Mouse (Mus musculus): ENCODE measurements around the gene Ak7.

Ak7 gene

DNA sequence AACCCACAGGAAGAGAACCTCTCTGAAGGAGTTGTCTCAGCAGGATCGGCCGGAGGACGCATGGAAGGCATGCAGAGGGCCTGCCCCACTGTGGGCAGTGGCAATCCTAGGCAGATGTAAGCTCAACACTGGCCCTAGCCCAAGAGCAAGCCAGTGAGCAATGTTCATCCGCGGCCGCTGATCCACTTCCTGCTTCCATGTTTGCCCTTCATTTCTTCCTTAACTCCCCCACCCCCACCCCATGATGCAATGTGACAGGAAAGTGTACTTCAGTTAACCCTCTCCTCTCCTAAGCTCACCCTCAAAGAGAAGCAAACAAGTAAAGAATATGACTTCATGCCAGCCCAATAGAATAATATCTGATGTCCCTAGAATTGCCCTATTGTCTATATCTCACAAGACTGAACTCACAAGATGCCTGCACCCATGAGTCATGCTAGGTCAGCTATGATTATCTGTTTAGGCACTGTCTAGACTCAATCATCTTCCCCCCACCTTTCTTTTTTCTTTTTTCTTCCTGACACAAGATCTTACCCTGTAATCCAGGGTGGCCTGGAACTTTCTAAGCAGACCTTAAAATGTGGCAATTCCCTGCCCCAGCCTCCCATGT lies 25.2 kb downstream of the Ak7 start:
- DNase-seq, result no peak

DNA sequence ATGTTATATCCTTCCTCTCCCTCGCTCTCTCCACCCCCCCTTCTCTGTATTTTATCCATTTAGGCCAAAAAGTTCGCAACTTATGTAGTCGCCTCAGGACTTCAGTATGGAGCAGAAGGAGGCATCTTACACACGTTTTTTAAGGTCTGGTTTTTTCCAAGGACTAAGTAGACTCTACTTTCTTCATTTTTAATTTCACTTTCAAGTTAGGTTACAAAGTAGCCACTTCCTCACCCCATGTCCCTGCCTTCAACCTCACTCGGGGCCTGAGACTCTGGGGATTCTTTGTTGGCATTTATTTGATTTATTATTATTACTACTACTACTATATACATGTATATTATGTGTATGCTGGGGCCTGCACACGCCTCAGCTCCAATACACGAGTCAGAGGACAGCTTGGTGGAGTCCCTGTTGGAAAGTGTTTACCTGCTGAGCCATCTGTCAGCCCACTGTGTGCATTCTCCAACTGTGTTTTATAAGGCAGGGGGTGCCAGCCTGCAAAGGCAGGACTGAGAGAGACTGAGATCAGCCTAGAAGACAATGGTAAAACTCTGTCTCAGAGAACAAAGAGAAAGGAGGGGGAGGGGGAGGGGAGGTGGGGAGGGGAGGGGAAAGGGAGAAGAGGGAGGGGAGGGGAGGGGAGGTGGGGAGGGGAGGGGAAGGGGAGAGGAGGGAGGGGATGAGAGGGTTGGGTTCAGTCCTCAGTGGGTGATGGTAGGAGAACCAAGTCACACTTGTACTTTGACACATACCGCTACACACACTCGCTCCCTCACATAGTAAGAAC lies 27.8 kb downstream of the Ak7 start:
- no peak for DNase-seq

DNA sequence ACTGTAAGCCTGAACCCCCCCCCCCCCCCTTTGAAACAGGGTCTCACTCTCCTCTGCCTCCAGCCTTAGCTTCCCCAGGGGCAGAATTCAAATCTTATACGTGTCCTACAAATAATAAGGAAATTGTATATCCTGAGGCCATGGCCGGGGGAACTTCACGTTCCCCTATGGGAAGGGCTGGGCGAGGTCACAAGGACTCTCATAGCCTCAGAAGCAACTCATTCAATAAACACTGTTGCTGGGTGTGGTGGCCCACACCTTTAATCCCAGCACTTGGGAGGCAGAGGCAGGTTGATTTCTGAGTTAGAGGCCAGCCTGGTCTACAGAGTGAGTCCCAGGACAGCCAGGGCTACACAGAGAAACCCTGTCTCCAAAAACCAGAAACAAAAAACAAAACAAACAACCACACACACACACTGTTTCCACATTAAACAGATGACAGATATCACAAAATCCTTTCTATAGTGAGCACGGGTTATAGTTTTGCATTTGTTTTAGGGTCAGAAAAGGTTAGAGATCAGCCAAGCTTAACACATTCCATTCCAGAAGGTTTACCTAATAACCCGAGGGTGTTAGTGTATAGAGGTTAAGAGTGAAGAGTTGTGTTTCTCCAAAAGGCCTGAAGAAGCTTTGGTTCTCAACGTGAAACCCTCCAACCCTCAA lies 29.6 kb downstream of the Ak7 start:
- no peak for DNase-seq

DNA sequence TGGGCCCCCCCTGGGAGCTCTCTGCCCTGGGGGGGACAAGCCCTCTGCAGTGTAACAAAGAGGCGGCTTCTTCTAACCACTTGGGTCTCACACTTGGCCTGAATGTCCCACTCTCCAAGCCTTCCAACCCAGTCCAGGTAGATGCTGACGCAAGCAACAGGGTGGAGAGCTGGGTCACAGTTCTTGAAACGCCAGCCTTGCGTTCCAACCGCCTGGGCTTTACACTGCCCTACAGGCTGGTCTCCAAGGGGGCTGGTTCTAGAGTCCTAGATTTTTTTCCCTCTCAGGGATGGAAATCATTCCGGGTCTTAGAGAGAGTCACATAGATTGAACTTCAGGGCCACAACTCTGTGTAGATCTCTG lies 30.1 kb downstream of the Ak7 start:
- DNase-seq, result no peak

DNA sequence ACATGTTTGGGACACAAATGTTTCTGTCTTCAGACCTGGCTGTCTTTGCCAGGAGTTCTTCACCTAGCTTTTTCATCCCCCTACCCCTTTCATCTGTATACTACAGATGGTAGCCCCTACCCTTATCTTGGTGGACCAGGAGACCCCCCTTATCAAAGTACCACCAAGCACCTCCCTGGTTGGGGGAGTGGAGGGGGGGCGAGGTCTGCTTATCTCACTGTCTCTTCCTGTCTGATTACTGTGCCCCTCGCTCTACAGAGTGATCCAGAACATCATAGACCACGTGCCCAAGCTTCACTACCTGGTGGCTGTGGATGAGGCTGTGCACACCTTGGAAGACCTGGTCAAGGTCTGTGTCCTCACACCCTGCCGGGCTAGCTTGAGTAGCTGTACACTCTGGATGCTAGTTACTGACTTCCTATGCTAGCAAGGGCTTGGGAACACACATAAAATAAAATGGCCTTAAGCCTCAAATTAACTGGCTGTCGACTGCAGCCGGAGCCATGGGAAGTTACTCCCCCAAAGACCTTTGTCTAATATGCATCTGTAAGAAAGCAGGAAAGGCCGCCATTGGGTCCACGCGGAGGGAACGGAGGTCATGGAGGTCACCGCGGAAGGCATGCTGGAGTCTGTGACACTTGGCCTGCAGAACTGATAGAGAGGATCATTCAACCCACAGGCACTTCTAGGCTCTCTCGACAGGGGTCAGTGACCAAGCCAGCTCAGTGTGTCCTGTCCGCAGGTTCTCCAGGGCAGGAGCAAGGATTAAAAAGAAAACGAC lies 32.7 kb downstream of the Ak7 start:
- no peak for DNase-seq

DNA sequence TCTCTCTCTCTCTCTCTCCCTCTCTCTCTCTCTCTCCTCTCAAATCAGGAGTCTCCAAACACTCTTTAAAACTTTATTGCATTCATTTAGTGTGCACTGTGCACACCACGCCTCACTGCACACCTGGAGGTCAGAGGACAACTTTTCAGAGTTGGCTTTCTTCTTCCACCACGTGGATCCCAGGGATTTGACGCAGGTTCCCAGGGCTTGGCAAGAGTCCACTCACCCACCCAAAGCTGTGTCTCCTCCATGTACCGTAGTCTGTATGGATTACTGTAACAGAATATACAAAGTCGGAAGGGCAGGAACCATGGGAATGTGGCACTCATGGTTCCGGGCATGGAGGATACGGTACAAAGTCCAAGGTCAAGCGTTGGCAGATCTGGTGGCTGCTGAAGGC lies 33.9 kb downstream of the Ak7 start:
- no peak for DNase-seq

DNA sequence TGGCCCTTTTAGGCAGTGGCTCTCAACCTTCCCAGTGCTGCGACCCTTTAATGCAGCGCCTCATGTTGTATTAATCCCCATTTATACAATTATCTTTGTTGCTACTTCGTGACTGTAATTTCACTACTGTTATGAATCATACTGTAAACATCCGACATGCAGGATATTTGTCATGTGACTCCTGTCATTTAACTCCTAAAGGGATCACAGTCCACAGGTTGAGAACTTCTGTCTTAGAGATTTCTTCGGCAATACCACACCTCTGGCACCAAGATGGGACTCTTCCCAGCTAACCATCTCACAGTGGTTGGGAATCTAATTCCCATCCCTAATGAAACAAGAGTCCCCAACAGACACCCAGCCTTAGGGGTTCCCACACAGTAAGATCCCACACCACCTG lies 42.3 kb downstream of the Ak7 start:
- no peak for DNase-seq

DNA sequence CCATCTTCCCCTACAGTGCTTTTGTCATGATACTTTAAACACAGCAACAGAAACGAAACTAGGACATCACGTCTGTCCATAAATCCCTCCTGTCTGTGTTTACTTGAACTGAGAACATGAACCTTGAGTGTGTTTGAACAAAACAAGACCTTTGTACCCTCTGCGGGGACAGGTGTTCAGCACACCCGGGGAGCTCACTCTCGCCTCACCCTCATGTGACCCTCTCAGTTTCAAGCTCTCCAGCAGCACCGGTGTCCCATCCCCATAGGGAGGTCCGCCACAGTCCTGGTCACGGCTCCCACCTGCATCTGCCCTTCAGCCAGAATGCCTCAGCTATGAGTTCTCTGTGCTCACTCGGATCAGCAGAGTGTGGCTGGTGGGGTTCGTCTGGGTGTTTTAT lies 48.0 kb downstream of the Ak7 start:
- no peak for DNase-seq

DNA sequence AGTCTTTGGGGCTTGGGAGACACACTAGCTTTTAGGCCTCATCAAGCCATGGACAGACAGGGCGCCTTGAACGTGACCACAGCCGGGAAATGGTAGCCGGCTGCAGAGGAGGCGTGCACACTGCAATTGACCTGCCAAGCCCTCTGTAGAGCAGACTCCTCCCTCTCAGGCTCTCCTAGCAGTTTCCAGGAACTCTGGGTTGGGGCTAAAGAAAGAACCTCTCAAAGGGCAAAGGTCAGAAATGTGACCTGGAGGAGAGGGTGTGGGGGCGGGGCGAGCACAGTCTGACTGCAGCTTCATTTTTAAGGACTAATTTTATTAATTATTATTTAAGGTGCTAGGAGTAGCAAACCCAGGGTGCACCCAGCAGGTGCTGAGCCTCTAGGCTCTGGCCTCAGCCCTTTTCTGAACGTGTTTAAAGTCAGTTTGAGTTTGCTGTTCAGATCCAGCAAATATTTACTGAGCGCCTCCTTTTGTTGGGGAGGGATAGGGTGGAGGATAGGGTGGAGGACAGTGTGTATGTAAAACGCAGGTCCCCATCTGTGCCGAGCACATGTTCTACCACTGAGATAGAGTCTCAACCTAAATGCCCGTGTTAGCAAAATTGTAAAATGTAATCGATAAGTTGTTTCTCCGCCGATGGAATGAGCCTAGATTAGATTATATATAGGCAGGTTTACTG lies 52.2 kb downstream of the Ak7 start:
- DNase-seq, result no peak

DNA sequence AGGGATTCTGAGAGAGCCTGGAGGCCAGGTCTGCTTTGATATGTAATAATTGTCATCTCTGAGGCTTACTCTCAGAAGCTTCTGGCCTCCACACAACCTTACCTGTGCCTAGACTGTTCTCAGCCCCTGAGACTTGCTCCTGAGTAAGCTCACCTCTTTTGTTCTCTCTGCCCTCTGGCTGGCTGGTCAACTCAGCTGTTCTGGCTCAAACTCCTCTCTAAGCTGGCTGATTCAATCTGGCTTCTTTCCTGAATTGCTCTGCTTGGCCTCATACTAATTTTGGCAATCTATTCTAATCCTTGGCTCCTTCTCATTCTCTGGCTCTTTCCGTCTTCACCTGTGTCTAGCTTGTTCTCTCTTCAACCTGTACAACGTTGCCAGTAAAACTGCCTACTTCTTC lies 53.1 kb downstream of the Ak7 start:
- no peak for DNase-seq

DNA sequence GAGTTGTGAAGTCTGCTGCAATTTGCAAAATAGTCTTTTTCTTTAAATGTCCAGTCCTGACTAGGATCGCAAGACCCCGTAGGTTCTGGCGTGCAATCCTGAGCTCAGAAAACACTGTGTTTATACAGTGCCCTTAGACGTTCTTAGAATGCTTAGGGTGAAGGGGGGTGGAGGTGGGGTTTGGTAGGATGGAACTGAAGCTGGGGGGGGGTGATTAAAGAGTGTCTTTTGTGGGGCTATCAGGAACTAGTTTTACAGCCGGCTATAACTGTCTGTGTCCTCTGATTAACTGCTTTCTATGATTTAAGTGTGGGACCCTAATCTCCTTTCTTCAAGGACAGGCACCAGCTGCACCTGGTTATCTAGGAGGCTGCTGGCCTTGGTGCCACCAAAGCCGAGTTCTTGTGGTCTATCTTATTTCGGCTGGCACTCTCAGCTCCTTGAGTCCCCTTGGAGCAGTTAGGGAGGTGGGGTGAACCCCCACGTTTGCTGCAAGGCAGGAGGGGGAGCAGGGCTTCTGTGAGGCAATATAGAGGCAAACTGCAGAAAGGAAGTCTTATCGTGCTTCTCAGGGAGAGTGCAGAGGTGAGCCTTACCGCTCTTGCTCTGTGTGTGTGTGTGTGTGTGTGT lies 54.2 kb downstream of the Ak7 start:
- DNase-seq, result no peak

DNA sequence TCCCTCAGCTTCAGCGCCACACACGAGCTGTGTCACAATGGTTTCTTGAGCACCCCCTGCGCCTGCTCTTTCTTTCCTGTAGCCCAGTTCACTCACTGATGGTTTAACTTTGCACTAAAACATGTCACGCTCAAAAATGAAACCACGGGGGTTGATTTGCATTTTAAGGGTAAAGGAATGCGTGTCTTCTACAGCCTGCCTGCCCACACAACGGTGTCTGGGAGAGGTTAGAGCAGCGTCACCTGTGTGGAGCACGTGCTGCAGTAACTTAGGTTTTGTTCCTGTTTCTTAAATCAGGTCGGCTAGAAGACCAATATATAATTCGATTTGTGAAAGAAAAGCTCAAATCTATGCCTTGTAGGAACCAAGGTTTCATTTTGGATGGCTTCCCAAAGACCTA lies 55.4 kb downstream of the Ak7 start:
- no peak for DNase-seq

DNA sequence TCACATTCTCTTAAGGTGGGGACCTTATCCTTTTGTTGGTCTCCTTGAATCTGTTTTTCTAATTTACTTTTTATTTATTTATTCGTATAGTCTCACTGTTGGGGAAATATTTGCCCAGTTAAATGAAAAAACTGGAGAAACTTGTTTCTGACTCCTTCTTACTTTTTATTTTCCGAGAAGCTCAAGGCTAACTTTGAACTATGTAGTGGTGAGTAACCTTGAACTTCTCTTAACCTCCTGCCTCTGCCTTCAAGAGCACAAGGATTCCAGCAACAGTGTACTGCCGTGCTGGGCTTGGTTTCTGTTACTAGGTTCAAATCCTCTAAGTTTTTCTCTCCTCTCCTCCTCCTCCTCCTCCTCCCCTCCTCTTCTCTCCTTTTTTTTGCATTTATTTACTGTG lies 55.9 kb downstream of the Ak7 start:
- no peak for DNase-seq

DNA sequence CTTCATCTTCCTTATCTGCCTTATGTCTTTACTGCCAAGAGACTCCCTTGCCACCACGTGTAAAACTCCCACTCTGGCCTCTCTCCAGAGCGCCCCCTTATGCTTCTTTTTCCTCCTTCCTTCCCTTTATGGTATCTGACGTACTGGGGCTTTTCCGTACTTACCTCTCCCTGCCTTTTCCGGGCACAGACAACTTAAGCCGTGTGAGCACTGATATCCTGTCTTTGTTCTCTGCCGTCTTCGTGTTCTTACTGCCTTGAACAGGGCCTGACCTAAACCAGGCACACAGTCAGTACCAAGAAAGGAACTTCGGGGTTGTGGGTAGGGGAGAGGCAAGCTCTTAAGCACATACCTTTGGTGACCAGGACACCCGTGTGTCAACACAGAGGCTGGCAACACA lies 63.9 kb downstream of the Ak7 start:
- no peak for DNase-seq

DNA sequence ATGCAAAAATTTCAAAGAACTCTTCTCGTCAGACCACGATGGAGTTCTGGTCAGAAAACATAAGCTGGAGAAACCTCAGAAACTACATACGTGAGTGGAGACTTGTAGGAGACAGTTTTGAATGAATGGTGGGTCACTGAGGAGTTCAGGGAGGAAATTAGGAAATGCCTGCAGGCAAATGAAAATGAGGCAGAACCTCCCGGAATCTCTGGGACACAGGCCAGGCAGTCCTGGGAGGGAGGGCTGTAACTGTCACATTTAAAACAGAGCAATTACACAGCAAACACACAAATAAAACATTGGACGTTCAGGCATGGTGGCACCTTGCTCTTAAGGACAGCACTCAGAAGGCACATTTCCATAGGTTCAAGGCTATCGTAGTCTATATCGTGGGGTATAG lies 69.1 kb downstream of the Ak7 start:
- DNase-seq, result no peak

DNA sequence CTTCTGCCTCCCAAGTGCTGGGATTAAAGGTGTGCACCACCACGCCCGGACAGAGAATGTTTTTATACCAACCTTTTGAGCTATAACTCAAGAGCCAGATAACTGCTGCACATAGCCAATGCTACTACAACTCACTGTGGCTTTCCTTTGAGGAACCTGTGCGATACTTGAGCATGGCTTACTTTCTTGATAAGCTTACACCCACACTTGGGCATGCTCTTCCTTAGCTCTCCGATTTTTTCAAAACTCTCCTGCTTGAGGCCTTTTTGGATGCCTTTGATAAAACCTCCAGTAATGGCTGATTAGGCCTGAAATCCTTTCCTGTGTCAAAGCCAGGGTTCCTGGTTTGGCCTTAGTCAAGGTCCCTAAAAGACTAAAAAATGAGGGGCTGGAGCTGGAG lies 71.9 kb downstream of the Ak7 start:
- DNase-seq, result no peak

DNA sequence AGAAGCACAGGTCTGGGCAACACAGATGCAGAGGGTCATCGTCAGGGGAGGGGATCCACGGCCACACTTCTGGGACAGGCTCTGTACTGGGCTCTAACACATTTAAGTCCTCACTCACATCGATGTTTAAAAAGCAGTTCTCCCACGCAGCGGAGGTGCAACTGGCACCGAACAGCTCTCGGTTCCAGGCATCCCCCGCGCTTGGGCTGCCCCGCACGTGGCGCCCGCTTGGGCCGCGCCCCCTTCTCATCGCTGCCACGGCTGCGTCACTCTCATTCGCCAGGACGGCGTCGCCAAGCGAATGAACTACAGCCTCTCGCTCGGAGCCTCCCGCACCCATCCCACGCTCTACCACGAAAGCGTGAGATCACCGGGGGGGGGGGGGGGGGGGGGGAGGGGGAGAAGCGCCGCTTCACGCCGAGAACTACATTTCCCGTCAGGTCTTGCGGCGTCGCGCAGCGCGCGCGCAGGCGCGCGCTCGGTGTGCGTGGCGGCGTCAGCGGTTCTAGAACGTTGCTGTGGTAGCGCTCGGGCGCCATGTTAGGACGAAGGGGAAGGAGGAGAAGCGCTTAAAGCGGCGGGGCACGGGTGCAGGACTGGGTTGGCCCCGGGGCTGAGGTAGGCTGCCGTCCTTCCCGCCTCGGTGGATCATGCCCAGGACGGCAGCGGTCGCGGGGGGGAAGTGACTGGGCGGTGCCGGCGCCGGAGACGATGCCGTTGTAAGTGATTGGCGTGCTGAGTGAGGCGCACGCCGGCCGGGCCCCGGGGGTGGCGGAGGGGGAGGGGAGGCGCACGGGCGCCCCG lies 78.6 kb downstream of the Ak7 start, which contains the start of gene Papola:
Papola (plus strand) TSS at position 499 of the 804 bp plus-strand sequence.
- DNase-seq, result peak; percentile 88

DNA sequence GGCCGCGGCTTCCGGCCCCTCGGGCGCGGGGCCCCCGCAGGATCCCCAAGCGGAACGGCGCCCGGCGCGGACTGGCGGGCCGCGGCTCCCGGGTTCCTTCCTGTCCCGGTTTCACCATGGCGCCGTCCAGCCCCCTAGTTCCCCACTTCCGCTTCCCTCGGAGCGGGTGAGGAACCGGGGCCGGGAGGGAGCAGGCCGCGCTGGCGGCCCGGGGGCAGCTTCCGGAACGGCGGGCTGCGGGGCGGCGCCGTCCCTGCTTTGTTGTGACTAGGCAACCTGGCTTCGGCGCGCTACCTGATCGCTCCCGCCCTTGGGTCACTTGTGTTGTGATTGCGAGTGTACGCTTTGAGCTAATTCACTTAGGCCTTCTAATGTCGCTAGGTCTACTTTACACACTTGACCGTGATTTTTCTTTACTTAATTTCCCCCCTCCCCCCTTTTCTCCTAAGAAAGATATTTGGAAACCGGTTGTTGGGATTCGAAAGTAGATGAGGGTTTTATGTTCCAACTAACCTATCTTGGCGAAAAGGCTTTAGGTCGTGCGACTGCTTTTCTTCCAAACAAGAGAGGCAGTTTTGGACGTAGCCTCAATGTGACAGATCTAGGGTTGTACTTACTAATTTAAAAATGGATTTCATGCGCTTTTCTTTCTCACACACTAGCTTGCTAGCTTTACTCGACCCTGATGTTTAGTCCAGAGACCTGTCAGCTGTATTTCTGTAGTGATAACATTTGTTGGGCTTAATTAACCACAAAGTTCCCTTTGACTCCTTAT lies 79.4 kb downstream of the Ak7 start:
- no peak for DNase-seq

DNA sequence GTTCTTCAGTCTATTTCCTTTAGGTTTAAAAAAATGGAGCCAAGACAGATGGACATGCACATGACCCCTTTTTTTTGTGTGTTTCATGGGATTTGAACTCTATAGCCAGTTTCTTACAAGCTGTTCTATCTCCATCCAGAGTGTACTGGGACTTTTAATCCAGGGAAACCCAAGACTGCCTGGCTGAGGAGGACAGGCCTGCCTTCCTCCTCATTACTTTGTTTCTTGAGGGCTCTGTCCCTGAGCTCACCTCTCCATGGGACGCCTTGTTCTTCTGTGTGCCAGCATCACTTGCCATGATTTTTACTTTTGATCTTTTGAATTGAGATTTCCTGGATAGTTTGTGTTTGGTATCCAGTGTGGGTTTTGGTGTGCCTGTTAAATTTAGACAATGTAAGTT lies 80.3 kb downstream of the Ak7 start:
- no peak for DNase-seq

DNA sequence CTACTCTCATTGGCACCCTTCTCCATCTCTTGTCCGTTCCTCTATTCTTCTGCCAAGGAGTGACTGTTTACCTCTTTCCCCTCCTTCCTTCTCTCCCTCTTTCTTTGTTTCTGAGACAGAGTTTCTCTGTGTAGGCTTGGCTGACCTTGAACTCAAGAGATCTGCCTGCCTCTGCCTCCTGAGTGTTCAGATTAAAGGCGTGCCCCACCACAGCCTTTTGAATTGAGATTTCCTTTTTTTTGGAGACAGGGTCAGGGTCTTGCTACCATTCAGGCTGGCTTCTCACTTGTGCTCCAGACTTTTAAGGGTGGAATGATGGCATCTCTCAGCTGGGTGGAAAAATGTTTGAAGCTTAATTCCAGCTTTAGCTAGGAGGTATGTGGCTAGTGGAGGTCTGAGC lies 81.8 kb downstream of the Ak7 start:
- no peak for DNase-seq

DNA sequence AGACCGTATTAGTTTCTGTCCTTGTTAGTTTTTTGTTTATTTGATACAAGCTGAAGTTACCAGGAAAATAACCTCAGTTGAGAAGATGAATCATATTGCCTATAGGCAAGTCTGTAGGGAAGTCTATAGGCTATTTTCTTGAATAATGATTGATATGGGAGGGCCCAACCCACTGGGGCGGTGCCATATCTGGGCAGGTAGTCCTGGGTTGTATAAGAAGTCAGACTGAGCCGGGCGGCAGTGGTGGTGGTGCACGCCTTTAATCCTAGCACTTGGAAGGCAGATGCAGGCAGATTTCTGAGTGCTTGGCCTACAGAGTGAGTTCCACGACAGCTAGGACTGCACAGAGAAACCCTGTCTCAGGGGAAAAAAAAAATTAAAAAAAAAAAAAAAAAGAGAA lies 84.1 kb downstream of the Ak7 start:
- DNase-seq, result no peak
